Mouse (Mus musculus) spleen, adult 2 months (tissue): ENCODE results near the gene Npc1l1. TPM values are rescaled to one million over a fixed set of nuclear protein-coding genes. Genes with fewer than 3 reads are reported as not detected.

ENCODE experiments used
- DNase-seq, 2 experiments: peaks; one replicate each; pipeline versions ENCODE4 v3.0.0 to v3.0.0-alpha.2; 2012 to 2021; ENCODE audit warnings: low spot score in 2 of 2, low read depth in 1 of 2
- H3K27ac ChIP-seq: fragments of 200-500 bp; 2 replicates; pipeline ENCODE4 v1.5.1; 2012; ENCODE audit warnings: low read length, inconsistent platforms; ENCODE audit not compliant: insufficient read depth
- H3K27me3 ChIP-seq: fragments of 200-500 bp; 2 replicates; pipeline ENCODE4 v1.6.1; 2012; ENCODE audit warnings: mild to moderate bottlenecking, moderate library complexity, low read length, inconsistent platforms; ENCODE audit not compliant: control insufficient read depth, insufficient read depth
- H3K36me3 ChIP-seq: fragments of 200-500 bp; 2 replicates; pipeline ENCODE4 v1.6.1; 2012; ENCODE audit warnings: mild to moderate bottlenecking, low read length, inconsistent platforms; ENCODE audit not compliant: control insufficient read depth, insufficient read depth
- H3K4me1 ChIP-seq: fragments of 200-500 bp; 2 replicates; pipeline ENCODE4 v1.6.1; 2011; ENCODE audit warnings: inconsistent platforms; ENCODE audit not compliant: control insufficient read depth, insufficient read depth, insufficient read length
- H3K4me3 ChIP-seq: fragments of 200-500 bp; 2 replicates; pipeline ENCODE4 v1.5.1; 2011; ENCODE audit warnings: mild to moderate bottlenecking, inconsistent platforms; ENCODE audit not compliant: insufficient read depth, insufficient read length; ENCODE audit errors: extremely low read depth
- CTCF ChIP-seq: fragments of 200-500 bp; IDR thresholded peaks from 2 replicates; pipeline ENCODE4 v1.5.1; 2011; ENCODE audit warnings: mild to moderate bottlenecking, inconsistent platforms; ENCODE audit not compliant: insufficient read depth, insufficient read length, insufficient replicate concordance; ENCODE audit errors: extremely low read depth
- POLR2A ChIP-seq: fragments of 200-500 bp; IDR thresholded peaks from 2 replicates; pipeline ENCODE4 v1.6.1; 2011; ENCODE audit warnings: low read depth, low read length, inconsistent platforms
- WGBS: fragments of 180-500 bp; shearing (Covaris S2); methylation state at CpG from one replicate; pipeline ENCODE4 v1.1.7; 2018; 5-methylcytosine and 5-hydroxymethylcytosine counted together
- polyA plus RNA-seq: library from polyadenylated mRNA; depleted of rRNA; stranded (reverse); fragments of >200 nt; gene quantifications from 2 replicates; pipeline ENCODE4 v1.2.3, GENCODE M21; 2012

The Npc1l1 gene
- polyA plus RNA-seq, 1 experiment: 0.21 TPM

DNA sequence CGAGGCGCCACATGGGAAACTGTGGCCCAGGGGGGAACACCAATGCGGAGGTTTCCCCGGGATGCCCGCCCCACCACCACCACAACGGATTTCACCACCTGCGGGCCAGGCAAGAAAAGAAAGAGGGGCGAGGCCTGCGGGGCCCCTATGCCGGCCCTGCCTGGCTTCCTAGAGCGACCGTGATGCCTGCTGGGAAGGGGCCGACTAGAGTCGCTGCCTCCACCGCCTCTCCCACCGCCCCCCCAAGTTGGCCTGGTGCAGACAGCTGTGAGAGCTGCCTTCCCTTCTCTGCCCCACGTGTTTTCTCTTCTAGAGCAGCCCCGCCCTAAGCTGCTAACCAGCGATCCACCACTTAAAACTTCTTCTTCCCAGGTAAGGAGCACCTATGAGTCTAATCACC is 14.8 kb upstream of the Npc1l1 start:
- 74% methylated on average over 19 of the region's 19 CpGs for WGBS
- Histone ChIP-seq H3K27ac (no peak overlapping the region), H3K27me3 (no peaks in the 10 kb centered on the region), H3K4me3 (no peak overlapping the region), H3K36me3 (no peaks in the 10 kb centered on the region), H3K4me1 (no peaks in the 10 kb centered on the region)
- TF ChIP-seq POLR2A (no peak), CTCF (no peak)
- DNase-seq: no peak

DNA sequence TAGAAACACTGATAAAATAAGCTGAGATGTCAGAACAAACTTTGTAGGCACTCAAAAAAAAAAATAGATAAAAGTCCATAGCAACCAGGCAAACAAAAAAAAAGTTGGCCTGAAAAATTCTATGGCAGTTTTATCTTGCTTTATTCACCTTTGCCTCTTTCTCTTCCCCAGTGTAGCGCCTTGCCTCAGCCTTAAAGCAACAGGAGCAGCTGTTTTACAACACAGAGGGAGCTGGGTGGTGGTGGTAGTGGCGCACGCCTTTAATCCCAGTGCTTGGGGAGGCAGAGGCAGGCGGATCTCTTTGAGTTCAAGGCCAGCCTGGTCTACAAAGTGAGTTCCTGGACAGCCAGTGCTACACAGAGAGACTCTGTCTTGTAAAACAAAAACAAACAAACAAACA is 3.1 kb upstream of the Npc1l1 start:
- Histone ChIP-seq H3K4me3 (no peak overlapping the region), H3K4me1 (no peaks in the 10 kb centered on the region), H3K36me3 (no peaks in the 10 kb centered on the region), H3K27ac (no peak overlapping the region), H3K27me3 (no peaks in the 10 kb centered on the region)
- no peak for DNase-seq
- WGBS: 80% methylated on average over 4 of the region's 4 CpGs
- no peak for TF ChIP-seq POLR2A
- TF ChIP-seq CTCF: no peak

GRCm38 (mm10) chr11:6224541-6225229 is 5.3 kb downstream of the Npc1l1 start:
- DNase-seq: no peak
- WGBS: 89% methylated on average over 14 of the region's 14 CpGs
- no peaks in the 10 kb centered on the region for H3K36me3 ChIP-seq
- H3K4me3 ChIP-seq: no peak overlapping the region
- no peaks in the 10 kb centered on the region for H3K4me1 ChIP-seq
- H3K27me3 ChIP-seq: no peaks in the 10 kb centered on the region
- H3K27ac ChIP-seq: no peak overlapping the region
- TF ChIP-seq POLR2A: no peak
- TF ChIP-seq CTCF: no peak

DNA sequence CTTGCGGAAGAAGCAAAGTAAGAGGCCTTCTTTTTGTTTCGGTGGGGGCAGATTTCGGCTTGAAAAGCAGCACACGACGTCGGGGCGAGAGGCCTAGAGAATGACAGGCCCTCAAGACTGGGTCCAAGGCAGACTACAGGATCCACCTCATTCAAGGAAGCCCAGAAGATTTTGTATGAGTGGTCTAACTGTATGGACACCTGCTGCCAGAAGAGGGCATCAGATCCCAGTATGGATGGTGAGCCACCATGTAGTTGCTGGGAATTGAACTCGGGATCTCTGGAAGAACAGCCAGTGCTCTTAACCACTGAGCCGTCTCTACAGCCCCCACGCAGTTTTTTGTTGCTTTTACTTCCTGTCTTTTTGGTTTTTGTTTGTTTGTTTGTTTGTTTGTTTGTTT is 7.8 kb downstream of the Npc1l1 start:
- DNase-seq: no peak
- no peaks in the 10 kb centered on the region for H3K27me3 ChIP-seq
- no peaks in the 10 kb centered on the region for H3K36me3 ChIP-seq
- no peak overlapping the region for H3K4me3 ChIP-seq
- H3K4me1 ChIP-seq: no peaks in the 10 kb centered on the region
- H3K27ac ChIP-seq: no peak overlapping the region
- TF ChIP-seq CTCF (no peak), POLR2A (no peak)
- WGBS: 89% methylated on average over 10 of the region's 10 CpGs

DNA sequence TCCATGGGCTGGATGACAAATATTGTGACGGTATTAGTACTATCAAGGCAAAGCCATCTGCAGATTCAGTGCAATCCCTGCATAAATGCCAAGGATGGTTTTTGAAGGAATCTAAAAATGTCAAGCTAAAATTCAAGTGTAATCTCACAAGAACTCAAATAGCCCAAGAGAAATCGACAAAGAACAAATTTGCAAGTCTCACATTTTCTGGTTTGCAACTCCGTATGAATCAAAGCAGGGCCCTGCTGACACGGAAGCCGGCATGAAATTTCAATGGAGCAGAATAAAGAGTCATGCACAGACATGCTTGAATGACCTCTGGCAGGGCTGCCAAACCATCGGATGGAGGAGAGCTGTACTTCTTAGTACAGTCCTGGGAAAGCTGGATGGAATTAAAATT is 10.0 kb downstream of the Npc1l1 start:
- no peak for TF ChIP-seq CTCF
- TF ChIP-seq POLR2A: no peak
- 90% methylated on average over 6 of the region's 6 CpGs for WGBS
- Histone ChIP-seq H3K36me3 (no peaks in the 10 kb centered on the region), H3K27me3 (no peaks in the 10 kb centered on the region), H3K4me3 (no peak overlapping the region), H3K27ac (no peak overlapping the region), H3K4me1 (no peaks in the 10 kb centered on the region)
- no peak for DNase-seq

DNA sequence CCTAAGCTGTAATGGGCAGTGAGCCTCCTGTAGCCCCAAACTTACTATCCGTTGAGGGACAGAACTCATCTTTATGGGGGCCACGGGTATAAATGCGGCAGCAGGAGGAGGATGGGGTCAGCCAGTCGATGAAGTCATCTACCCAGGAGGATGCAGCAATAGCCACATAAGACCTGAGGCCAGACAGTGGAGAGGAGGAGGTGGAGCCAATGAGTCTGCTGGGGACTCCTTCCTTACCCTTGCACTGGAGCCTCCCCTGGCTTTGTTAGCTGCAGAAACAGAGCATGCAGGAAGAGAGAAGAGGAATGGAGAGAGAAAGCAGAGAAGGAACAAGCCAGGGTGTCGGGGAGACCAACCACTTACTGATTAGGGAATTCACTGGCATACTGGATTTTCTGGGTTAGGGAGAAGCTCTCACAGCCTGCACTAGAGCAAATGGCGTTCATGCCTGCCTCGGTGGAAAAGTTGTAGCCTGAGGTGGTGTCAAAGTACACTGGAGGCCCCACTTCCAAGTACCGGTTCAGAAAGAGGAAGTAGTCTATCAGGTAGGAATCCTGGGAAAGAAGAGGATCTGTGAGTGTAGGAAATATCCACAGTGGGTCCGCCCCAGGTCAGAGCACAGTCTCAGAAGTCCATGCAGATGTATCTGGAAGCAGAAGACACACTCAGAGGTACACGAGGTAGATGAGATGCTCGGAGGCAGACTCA is 11.6 kb downstream of the Npc1l1 start:
- no peak for DNase-seq
- Histone ChIP-seq H3K27ac (no peak overlapping the region), H3K4me3 (no peak overlapping the region), H3K4me1 (no peaks in the 10 kb centered on the region), H3K27me3 (no peaks in the 10 kb centered on the region), H3K36me3 (no peaks in the 10 kb centered on the region)
- TF ChIP-seq CTCF: no peak
- no peak for TF ChIP-seq POLR2A
- 74% methylated on average over 11 of the region's 11 CpGs for WGBS

DNA sequence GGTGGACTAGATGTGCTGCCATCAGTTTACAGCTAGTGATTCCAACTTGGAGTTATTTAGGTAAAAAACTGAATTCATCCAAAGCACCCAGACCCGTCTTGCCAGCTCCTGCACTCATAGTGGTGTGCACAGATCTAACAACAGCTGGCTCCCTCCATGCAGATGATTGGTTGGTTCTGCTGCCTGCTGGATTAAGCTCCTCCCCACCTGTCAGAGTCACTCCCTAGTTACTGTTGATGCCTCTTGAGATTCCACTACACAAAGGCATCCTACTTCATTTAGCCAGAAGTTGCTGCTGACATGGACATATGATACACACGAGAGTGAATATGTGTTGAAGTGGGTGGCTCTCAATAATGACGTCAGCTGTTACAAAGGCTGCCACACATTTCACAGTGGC is 13.1 kb downstream of the Npc1l1 start:
- Histone ChIP-seq H3K27ac (no peak overlapping the region), H3K4me1 (no peaks in the 10 kb centered on the region), H3K27me3 (no peaks in the 10 kb centered on the region), H3K36me3 (no peaks in the 10 kb centered on the region), H3K4me3 (no peak overlapping the region)
- TF ChIP-seq POLR2A: no peak
- TF ChIP-seq CTCF: no peak
- 87% methylated on average over 3 of the region's 3 CpGs for WGBS
- DNase-seq: no peak

GRCm38 (mm10) chr11:6208158-6208557 is 21.8 kb downstream of the Npc1l1 start:
- TF ChIP-seq CTCF (no peak), POLR2A (no peak)
- Histone ChIP-seq H3K27ac (no peak overlapping the region), H3K4me1 (no peaks in the 10 kb centered on the region), H3K36me3 (no peaks in the 10 kb centered on the region), H3K4me3 (no peak overlapping the region), H3K27me3 (no peaks in the 10 kb centered on the region; the same call in 1 of the 2 replicates)
- no peak for DNase-seq
- 92% methylated on average over 1 of the region's 1 CpGs for WGBS
